Mouse (Mus musculus) C2C12 (cell line): ENCODE data around the gene Ppp1r11.

ENCODE experiments used
- CEBPB ChIP-seq: IDR thresholded peaks from one replicate; pipeline ENCODE4 v1.6.1; 2011; ENCODE audit warnings: low read depth, mild to moderate bottlenecking, control low read depth, moderate library complexity
- CTCF ChIP-seq: IDR thresholded peaks from one replicate; pipeline ENCODE4 v1.5.1; 2011; ENCODE audit not compliant: control insufficient read depth, insufficient read depth, insufficient read length
- MAX ChIP-seq: IDR thresholded peaks from one replicate; pipeline ENCODE4 v1.6.1; 2011; ENCODE audit warnings: mild to moderate bottlenecking, control low read depth

- TF ChIP-seq CTCF (no peak), CEBPB (no peak), MAX (no peak)
Measured at GRCm38 (mm10) chr17:36920239-36920638, 31.3 kb downstream of the Ppp1r11 start.
